Mouse (Mus musculus): ENCODE results near the gene Nt5c3b. TPM values are rescaled to one million over a fixed set of nuclear protein-coding genes. Genes with fewer than 3 reads are reported as not detected.

The Nt5c3b gene
- polyA plus RNA-seq, 1 experiment from 2014 or later = 125 TPM

GRCm38 (mm10) chr11:100394353-100395074 lies 47.1 kb downstream of the Nt5c3b start:
- no peak overlapping the region for H3K27ac ChIP-seq
- H3K9me3 ChIP-seq = no peaks in the 10 kb centered on the region
- DNase-seq (ENCODE audit: extremely low spot score, low spot score) = no peak
- 73% methylated on average over 5 of the region's 5 CpGs for WGBS
- peaks cover 66% of the 10 kb centered on the region for H3K4me1 ChIP-seq
- peaks cover 51% of the 10 kb centered on the region for H3K27me3 ChIP-seq (ENCODE audit: poor library complexity, severe bottlenecking)
- peak overlapping the region; percentile 66; the same call in 1 of the 2 replicates for H3K4me3 ChIP-seq
- no peaks in the 10 kb centered on the region; the same call in 1 of the 2 replicates for H3K36me3 ChIP-seq (replicated peaks)

- no peak overlapping the region for H3K4me3 ChIP-seq
- WGBS = 81% methylated on average over 7 of the region's 7 CpGs
- H3K4me1 ChIP-seq = peaks cover 65% of the 10 kb centered on the region
- H3K27ac ChIP-seq = no peak overlapping the region
- no peaks in the 10 kb centered on the region; the same call in 1 of the 2 replicates for H3K36me3 ChIP-seq (replicated peaks)
- no peak for DNase-seq (ENCODE audit: extremely low spot score, low spot score)
- peaks cover 51% of the 10 kb centered on the region for H3K27me3 ChIP-seq (ENCODE audit: poor library complexity, severe bottlenecking)
- H3K9me3 ChIP-seq = no peaks in the 10 kb centered on the region
Measured at GRCm38 (mm10) chr11:100393733-100394132, 47.9 kb downstream of the Nt5c3b start.

GRCm38 (mm10) chr11:100392958-100393357 lies 48.6 kb downstream of the Nt5c3b start:
- WGBS = 89% methylated on average over 5 of the region's 5 CpGs
- Histone ChIP-seq H3K27ac (no peak overlapping the region), H3K4me3 (no peak overlapping the region), H3K36me3 (replicated peaks) (no peaks in the 10 kb centered on the region; the same call in 1 of the 2 replicates), H3K4me1 (peaks cover 70% of the 10 kb centered on the region), H3K9me3 (no peaks in the 10 kb centered on the region), H3K27me3 (ENCODE audit: poor library complexity, severe bottlenecking) (peaks cover 51% of the 10 kb centered on the region)
- DNase-seq (ENCODE audit: extremely low spot score, low spot score) = no peak

GRCm38 (mm10) chr11:100391884-100392345 lies 49.7 kb downstream of the Nt5c3b start:
- H3K4me1 ChIP-seq = peaks cover 61% of the 10 kb centered on the region
- peaks cover 45% of the 10 kb centered on the region for H3K27me3 ChIP-seq (ENCODE audit: poor library complexity, severe bottlenecking)
- no peak overlapping the region for H3K4me3 ChIP-seq
- H3K9me3 ChIP-seq = no peaks in the 10 kb centered on the region
- H3K27ac ChIP-seq = no peak overlapping the region
- DNase-seq (ENCODE audit: extremely low spot score, low spot score) = no peak
- WGBS = 75% methylated on average over 7 of the region's 7 CpGs
- H3K36me3 ChIP-seq (replicated peaks) = no peaks in the 10 kb centered on the region; the same call in 1 of the 2 replicates

GRCm38 (mm10) chr11:100391081-100391883 lies 50.3 kb downstream of the Nt5c3b start:
- WGBS = 77% methylated on average over 9 of the region's 9 CpGs
- Histone ChIP-seq H3K36me3 (replicated peaks) (no peaks in the 10 kb centered on the region; the same call in 1 of the 2 replicates), H3K4me3 (no peak overlapping the region), H3K4me1 (peaks cover 60% of the 10 kb centered on the region), H3K27me3 (ENCODE audit: poor library complexity, severe bottlenecking) (peaks cover 38% of the 10 kb centered on the region), H3K27ac (0 out of 2 replicates have a peak overlapping the region, but pooled peaks have one; percentile 37), H3K9me3 (no peaks in the 10 kb centered on the region)
- no peak for DNase-seq (ENCODE audit: extremely low spot score, low spot score)

- Histone ChIP-seq H3K4me1 (peaks cover 49% of the 10 kb centered on the region), H3K4me3 (no peak overlapping the region), H3K27me3 (ENCODE audit: poor library complexity, severe bottlenecking) (peaks cover 26% of the 10 kb centered on the region), H3K9me3 (no peaks in the 10 kb centered on the region), H3K27ac (0 out of 2 replicates have a peak overlapping the region, but pooled peaks have one; percentile 48), H3K36me3 (replicated peaks) (peaks cover 3% of the 10 kb centered on the region; the same call in 1 of the 2 replicates)
- DNase-seq (ENCODE audit: extremely low spot score, low spot score) = no peak
- 45% methylated on average over 8 of the region's 8 CpGs for whole genome bisulfite sequencing
Measured at GRCm38 (mm10) chr11:100389931-100390445, 51.6 kb downstream of the Nt5c3b start.

- WGBS = 89% methylated on average over 6 of the region's 6 CpGs
- Histone ChIP-seq H3K27ac (0 out of 2 replicates have a peak overlapping the region, but pooled peaks have one; percentile 4), H3K27me3 (ENCODE audit: poor library complexity, severe bottlenecking) (peaks cover 12% of the 10 kb centered on the region), H3K36me3 (replicated peaks) (peaks cover 3% of the 10 kb centered on the region), H3K4me3 (no peak overlapping the region), H3K4me1 (peaks cover 46% of the 10 kb centered on the region), H3K9me3 (no peaks in the 10 kb centered on the region)
- no peak for DNase-seq (ENCODE audit: extremely low spot score, low spot score)
Measured at GRCm38 (mm10) chr11:100388588-100388987, 53.0 kb downstream of the Nt5c3b start.

GRCm38 (mm10) chr11:100387589-100388375 lies 53.8 kb downstream of the Nt5c3b start:
- peaks cover 11% of the 10 kb centered on the region for H3K36me3 ChIP-seq (replicated peaks)
- H3K4me1 ChIP-seq = peaks cover 46% of the 10 kb centered on the region
- H3K27me3 ChIP-seq (ENCODE audit: poor library complexity, severe bottlenecking) = 0 out of 2 replicates have a peak, but pooled peaks cover 3% of the 10 kb centered on the region
- no peak overlapping the region; the same call in 1 of the 2 replicates for H3K27ac ChIP-seq
- H3K4me3 ChIP-seq = no peak overlapping the region
- 71% methylated on average over 14 of the region's 14 CpGs for WGBS
- DNase-seq (ENCODE audit: extremely low spot score, low spot score) = no peak
- no peaks in the 10 kb centered on the region for H3K9me3 ChIP-seq

- no peak overlapping the region for H3K4me3 ChIP-seq
- no peak overlapping the region for H3K27ac ChIP-seq
- 82% methylated on average over 6 of the region's 6 CpGs for WGBS
- no peak for DNase-seq (ENCODE audit: extremely low spot score, low spot score)
- H3K27me3 ChIP-seq (ENCODE audit: poor library complexity, severe bottlenecking) = no peaks in the 10 kb centered on the region
- no peaks in the 10 kb centered on the region for H3K9me3 ChIP-seq
- H3K36me3 ChIP-seq (replicated peaks) = peaks cover 17% of the 10 kb centered on the region
- peaks cover 44% of the 10 kb centered on the region for H3K4me1 ChIP-seq
Measured at GRCm38 (mm10) chr11:100387111-100387510, 54.5 kb downstream of the Nt5c3b start.

GRCm38 (mm10) chr11:100386586-100386985 lies 55.0 kb downstream of the Nt5c3b start:
- H3K4me1 ChIP-seq = peaks cover 39% of the 10 kb centered on the region
- WGBS = 43% methylated on average over 5 of the region's 5 CpGs
- H3K27me3 ChIP-seq (ENCODE audit: poor library complexity, severe bottlenecking) = no peaks in the 10 kb centered on the region
- 0 out of 2 replicates have a peak overlapping the region, but pooled peaks have one; percentile 44 for H3K27ac ChIP-seq
- H3K9me3 ChIP-seq = no peaks in the 10 kb centered on the region
- H3K4me3 ChIP-seq = no peak overlapping the region
- H3K36me3 ChIP-seq (replicated peaks) = peaks cover 20% of the 10 kb centered on the region
- DNase-seq (ENCODE audit: extremely low spot score, low spot score) = no peak

GRCm38 (mm10) chr11:100385016-100385415 lies 56.6 kb downstream of the Nt5c3b start:
- WGBS = 86% methylated on average over 3 of the region's 3 CpGs
- Histone ChIP-seq H3K36me3 (replicated peaks) (peaks cover 32% of the 10 kb centered on the region), H3K4me3 (no peak overlapping the region), H3K27ac (no peak overlapping the region), H3K27me3 (ENCODE audit: poor library complexity, severe bottlenecking) (no peaks in the 10 kb centered on the region), H3K9me3 (no peaks in the 10 kb centered on the region), H3K4me1 (peaks cover 23% of the 10 kb centered on the region)
- no peak for DNase-seq (ENCODE audit: extremely low spot score, low spot score)

GRCm38 (mm10) chr11:100382682-100383081 lies 58.9 kb downstream of the Nt5c3b start:
- H3K4me3 ChIP-seq = no peak overlapping the region
- no peak overlapping the region for H3K27ac ChIP-seq
- H3K9me3 ChIP-seq = no peaks in the 10 kb centered on the region
- DNase-seq (ENCODE audit: extremely low spot score, low spot score) = no peak
- H3K4me1 ChIP-seq = peaks cover 7% of the 10 kb centered on the region; the same call in 1 of the 2 replicates
- no peaks in the 10 kb centered on the region for H3K27me3 ChIP-seq (ENCODE audit: poor library complexity, severe bottlenecking)
- H3K36me3 ChIP-seq (replicated peaks) = peaks cover 46% of the 10 kb centered on the region
- 87% methylated on average over 6 of the region's 6 CpGs for WGBS

Data from forebrain, embryonic 10.5 days (tissue).